Mouse (Mus musculus): Measurements from ENCODE around the gene Rmnd1.
"Not testable (repeated sequence)": the region's sequence is repeated elsewhere in the genome, so short reads cannot be mapped to it uniquely, and the experiment has no call there.

Rmnd1 gene

GRCm38 (mm10) chr10:4432123-4432931 lies at the start of gene Rmnd1, which contains the start of gene Armt1:
Gene Rmnd1, minus strand, starts transcription at chr10:4432388.
Gene Armt1, plus strand, starts transcription at chr10:4432467.
- DNase-seq: peak; percentile 98

DNA sequence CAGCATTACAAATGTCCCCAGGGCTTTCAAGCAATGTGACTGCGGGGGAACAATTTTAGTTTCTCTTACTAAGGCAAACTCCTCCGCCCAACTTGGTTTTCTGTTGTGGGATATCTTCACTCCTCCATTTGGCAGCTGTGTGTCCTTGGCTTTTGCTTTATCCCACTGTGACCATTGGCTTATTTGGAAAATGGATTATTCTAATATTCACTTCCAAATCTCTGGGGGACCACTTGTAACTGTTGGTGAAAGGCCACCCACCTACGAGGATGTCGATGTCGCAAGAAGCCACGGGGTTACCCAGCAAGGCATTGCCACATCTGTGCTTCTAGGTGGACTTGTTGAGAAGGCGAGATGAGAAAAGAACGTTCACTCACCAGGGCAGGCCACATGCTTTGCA lies 49.5 kb upstream of the Rmnd1 start:
- no peak for DNase-seq

- no peak for DNase-seq
Measured at GRCm38 (mm10) chr10:4480929-4481328, 48.7 kb upstream of the Rmnd1 start.

- no peak for DNase-seq
Measured at GRCm38 (mm10) chr10:4476604-4477003, 44.4 kb upstream of the Rmnd1 start.

- no peak for DNase-seq
Measured at GRCm38 (mm10) chr10:4475431-4475830, 43.2 kb upstream of the Rmnd1 start.

GRCm38 (mm10) chr10:4473591-4473993 lies 41.4 kb upstream of the Rmnd1 start:
- DNase-seq: no peak

DNA sequence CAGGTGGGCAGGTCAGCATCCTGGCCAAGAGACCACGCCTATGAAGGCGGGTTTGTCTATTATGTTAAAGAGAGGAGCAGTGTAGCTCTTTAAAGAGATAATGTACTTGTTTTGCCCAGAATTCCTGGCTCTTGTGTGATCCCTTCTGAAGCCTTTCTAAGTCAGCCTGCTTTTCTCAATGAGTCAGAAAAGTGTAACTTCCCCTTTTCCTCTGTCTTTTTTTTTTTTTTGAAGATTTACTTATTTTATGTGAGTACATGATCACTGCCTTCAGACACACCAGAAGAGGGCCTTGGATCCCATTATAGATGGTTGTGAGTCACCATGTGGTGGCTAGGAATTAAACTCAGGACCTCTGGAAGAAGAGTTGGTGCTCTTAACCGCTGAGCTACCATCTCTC lies 37.2 kb upstream of the Rmnd1 start:
- DNase-seq: no peak

- no peak for DNase-seq
Measured at GRCm38 (mm10) chr10:4465799-4466198, 33.6 kb upstream of the Rmnd1 start.

- DNase-seq: no peak
Measured at GRCm38 (mm10) chr10:4460201-4460600, 28.0 kb upstream of the Rmnd1 start.

- DNase-seq: no peak
Measured at GRCm38 (mm10) chr10:4456409-4456808, 24.2 kb upstream of the Rmnd1 start.

GRCm38 (mm10) chr10:4435416-4435815 lies 3.2 kb upstream of the Rmnd1 start:
- no peak for DNase-seq

DNA sequence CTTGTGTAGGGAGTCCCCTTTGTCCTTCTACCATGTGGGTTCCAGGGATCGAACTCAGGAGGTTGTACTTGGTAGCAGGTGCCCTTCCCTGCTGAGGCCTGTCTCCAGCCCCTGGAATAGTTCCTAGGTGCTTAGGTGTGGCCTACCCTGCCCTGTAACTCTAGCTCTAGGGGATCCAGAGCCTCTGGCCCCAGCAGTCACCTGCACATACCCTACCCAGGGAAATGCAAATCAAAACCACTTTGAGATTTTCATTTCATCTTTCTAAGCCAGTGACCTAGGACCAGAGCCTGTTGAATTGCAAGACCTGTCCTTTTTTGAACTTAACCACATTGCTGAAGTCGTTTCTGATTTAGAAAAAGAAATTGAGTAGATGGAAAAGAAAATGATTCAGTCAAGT lies 1.7 kb upstream of the Rmnd1 start:
- not testable (repeated sequence) for DNase-seq

GRCm38 (mm10) chr10:4432996-4433755 lies 988 bp upstream of the Rmnd1 start:
- DNase-seq: peak; percentile 34

DNA sequence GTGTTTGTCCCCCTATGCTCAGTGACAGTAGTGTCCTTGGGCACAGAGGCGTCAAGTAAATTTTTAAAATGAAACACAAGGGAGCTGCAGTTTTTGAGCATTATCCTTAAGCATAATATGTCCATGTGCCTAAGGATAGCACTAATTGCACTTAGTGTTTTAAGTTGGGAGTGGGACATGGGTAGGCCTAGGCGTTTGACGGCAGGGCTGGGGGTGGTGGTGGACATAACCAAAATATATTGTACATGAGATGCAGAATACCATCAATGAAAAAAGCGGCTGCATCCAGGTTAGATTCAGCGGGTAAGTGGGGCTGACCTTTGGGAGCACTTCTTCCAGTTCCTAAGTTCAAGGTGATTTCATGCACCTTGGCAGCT lies 454 bp downstream of the Rmnd1 start:
- DNase-seq: no peak

GRCm38 (mm10) chr10:4430826-4431225 lies 1.4 kb downstream of the Rmnd1 start:
- DNase-seq: no peak

- no peak for DNase-seq
Measured at GRCm38 (mm10) chr10:4430399-4430798, 1.8 kb downstream of the Rmnd1 start.

- no peak for DNase-seq
Measured at GRCm38 (mm10) chr10:4425245-4425644, 6.9 kb downstream of the Rmnd1 start.

- DNase-seq: no peak
Measured at GRCm38 (mm10) chr10:4407191-4407590, 25.0 kb downstream of the Rmnd1 start.

- no peak for DNase-seq
Measured at GRCm38 (mm10) chr10:4405511-4405910, 26.7 kb downstream of the Rmnd1 start.

GRCm38 (mm10) chr10:4404895-4405491 lies 27.2 kb downstream of the Rmnd1 start:
- DNase-seq: peak; percentile 82

DNA sequence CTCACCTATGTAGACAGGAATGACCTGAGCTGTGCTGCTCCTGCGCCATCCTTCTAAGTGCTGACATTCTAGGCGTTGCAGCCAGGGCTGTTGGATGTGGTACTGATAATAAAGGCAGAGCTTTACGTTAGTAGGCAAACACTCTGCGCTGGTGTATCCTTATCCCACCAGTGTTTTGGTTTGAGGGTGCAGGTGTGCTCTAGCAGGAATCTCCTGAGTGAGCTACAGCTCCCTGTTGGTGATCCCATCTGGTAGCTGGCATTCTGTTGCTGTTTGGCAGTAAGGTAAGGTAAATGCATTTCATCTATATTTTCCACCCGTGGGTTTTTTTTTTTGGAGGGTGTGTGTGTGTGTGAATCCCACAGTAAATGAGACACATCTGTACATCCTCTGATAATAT lies 34.1 kb downstream of the Rmnd1 start:
- no peak for DNase-seq

DNA sequence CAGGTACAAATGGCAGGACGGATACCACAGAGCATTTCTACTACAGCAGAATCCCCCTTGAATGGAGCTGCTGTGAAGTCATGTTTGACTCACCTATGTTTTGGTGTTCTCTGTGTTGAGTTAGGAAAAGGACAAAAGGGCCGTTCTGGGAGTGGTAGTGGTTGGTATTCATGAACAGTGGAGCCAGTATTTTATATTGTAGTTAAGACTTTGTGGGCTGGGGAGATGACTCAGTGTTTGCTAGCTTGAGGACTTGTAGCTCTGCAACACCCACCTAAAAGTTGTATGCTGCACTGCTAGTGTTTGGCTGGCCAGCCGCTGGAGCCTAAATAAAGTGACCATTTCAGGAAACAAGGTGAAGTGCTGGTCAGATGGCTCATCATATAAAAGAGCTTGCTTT lies 36.9 kb downstream of the Rmnd1 start:
- no peak for DNase-seq

DNA sequence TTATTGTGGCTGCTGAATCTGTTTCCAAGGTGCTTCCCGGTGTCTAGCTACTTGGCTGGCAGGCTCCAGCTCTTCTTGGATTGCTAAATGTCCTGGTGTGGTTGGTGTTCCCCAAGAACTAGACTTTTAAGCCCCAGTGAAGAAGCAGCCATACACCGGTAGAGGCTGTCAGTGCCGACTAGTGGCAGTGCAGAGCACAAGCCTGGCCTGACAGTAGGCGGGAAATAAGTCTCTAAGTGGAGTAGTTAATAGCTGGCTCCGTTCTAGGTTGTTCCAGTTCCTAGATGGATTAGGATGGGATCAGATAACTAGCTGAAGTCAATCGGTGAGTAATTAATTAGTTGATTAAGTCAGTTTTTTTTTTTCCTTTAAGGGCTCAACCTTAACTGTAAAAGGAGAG lies 40.3 kb downstream of the Rmnd1 start:
- DNase-seq: peak; percentile 56

GRCm38 (mm10) chr10:4391076-4391475 lies 41.1 kb downstream of the Rmnd1 start:
- no peak for DNase-seq

Measured in retina, postnatal 1 day (tissue).